Mouse (Mus musculus) brain, embryonic 14.5 days (tissue): Measurements from ENCODE around the gene Gm3259.
"Not testable (repeated sequence)": the region's sequence is repeated elsewhere in the genome, so short reads cannot be mapped to it uniquely, and the experiment has no call there.

Experiments used
- CTCF ChIP-seq: fragments of 200-500 bp; IDR thresholded peaks from 2 replicates; pipeline ENCODE4 v1.5.1; 2012; ENCODE audit warnings: inconsistent platforms, mild to moderate bottlenecking, moderate library complexity, borderline replicate concordance; ENCODE audit not compliant: insufficient read depth, insufficient read length; ENCODE audit errors: extremely low read depth
- POLR2A ChIP-seq: fragments of 200-500 bp; IDR thresholded peaks from 2 replicates; pipeline ENCODE4 v1.6.1; 2012; ENCODE audit warnings: mild to moderate bottlenecking, inconsistent platforms, borderline replicate concordance; ENCODE audit not compliant: poor library complexity, insufficient read depth, insufficient read length, severe bottlenecking; ENCODE audit errors: extremely low read depth

DNA sequence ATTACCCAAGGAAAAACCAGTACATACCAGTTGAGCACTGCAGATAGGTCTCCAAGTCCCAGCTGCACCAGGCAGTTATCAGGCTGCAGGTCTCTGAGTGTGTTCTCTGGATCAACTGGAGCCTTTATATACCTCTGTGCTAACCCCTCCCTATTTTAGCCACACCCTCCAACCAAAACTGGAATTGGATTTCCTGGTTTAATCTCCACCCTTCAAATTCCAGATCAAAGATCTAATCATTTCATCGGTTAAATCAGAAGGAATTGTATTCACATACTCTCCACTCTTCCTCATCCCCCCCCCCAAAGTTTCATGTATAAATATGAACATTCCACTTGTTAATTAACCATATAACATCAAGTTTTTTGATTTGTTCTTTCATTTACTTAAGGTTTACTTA, 33.0 kb upstream of the Gm3259 start, which contains the start of gene Gm10424:
- TF ChIP-seq CTCF, POLR2A: not testable (repeated sequence)
